Mouse (Mus musculus) embryonic facial prominence, embryonic 15.5 days (tissue): ENCODE results near the gene Notch2. TPM values are rescaled to one million over a fixed set of nuclear protein-coding genes. Genes with fewer than 3 reads are reported as not detected.

Source experiments
- ATAC-seq: fragments of 200-750 bp; cut with Nextera tagmentation; 2 replicates; pipeline ENCODE4 v1.8.0; 2017; ENCODE audit warnings: low read depth, moderate TSS enrichment; ENCODE audit not compliant: insufficient number of reproducible peaks, low FRiP score, low TSS enrichment
- H3K27ac ChIP-seq: fragments of 300-500 bp; sonication (generic); replicated peaks from 2 replicates; pipeline ENCODE4 v1.5.1; 2015; ENCODE audit warnings: mild to moderate bottlenecking, inconsistent platforms
- H3K27me3 ChIP-seq: fragments of 300-500 bp; sonication (generic); 2 replicates; pipeline ENCODE4 v1.6.1; 2015; ENCODE audit warnings: inconsistent platforms
- H3K36me3 ChIP-seq: fragments of 300-500 bp; sonication (generic); 2 replicates; pipeline ENCODE4 v1.6.1; 2015; ENCODE audit warnings: mild to moderate bottlenecking, inconsistent platforms
- H3K4me1 ChIP-seq: fragments of 300-500 bp; sonication (generic); 2 replicates; pipeline ENCODE4 v1.6.1; 2015; ENCODE audit warnings: inconsistent platforms
- H3K4me2 ChIP-seq: fragments of 300-500 bp; sonication (generic); replicated peaks from 2 replicates; pipeline ENCODE4 v1.6.1; 2015; ENCODE audit warnings: mild to moderate bottlenecking, inconsistent platforms
- H3K4me3 ChIP-seq: fragments of 300-500 bp; sonication (generic); replicated peaks from 2 replicates; pipeline ENCODE4 v1.5.1; 2015; ENCODE audit warnings: mild to moderate bottlenecking, inconsistent platforms
- H3K9ac ChIP-seq: fragments of 300-500 bp; sonication (generic); 2 replicates; pipeline ENCODE4 v1.6.1; 2015; ENCODE audit warnings: inconsistent platforms
- H3K9me3 ChIP-seq: fragments of 300-500 bp; sonication (generic); replicated peaks from 2 replicates; pipeline ENCODE4 v1.6.1; 2016; ENCODE audit warnings: inconsistent platforms
- WGBS: fragments of 180-500 bp; shearing (Covaris S2); methylation state at CpG from one replicate; pipeline ENCODE4 v1.1.7; 2015; 5-methylcytosine and 5-hydroxymethylcytosine counted together
- polyA plus RNA-seq: library from polyadenylated mRNA; unstranded; fragments of >200 nt; fragmentation: Nextera tagmentation; extraction: Ambion mirVana; gene quantifications from 2 replicates; pipeline ENCODE4 v1.2.1, GENCODE M21; 2015

The Notch2 gene
- polyA plus RNA-seq, 1 experiment from 2014 or later, result 31.8 TPM

DNA sequence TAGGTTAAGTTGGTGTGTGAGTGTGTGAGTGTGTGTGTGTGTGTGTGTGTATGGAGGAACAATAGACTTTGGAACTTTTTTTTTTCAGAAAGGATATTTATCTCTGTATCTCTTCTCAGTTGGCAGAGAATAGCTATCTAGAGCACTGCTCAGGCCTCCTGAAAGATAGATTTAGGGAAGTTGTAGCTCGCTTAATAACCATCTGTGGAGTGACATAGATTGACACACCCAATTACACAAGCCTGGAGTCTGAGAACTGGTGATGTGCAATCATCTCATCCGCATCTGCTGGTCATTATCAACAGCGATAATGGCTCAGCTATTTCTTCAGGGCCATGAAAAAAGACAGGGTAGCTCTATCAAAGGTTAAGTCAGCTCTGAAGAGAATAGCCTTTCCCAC lies 18.9 kb downstream of the Notch2 start:
- H3K4me3 ChIP-seq, result no peak overlapping the region
- no peaks in the 10 kb centered on the region for H3K9me3 ChIP-seq
- no peak for ATAC-seq
- no peak overlapping the region for H3K4me2 ChIP-seq
- no peak overlapping the region for H3K9ac ChIP-seq
- WGBS, result 41% methylated on average over 3 of the region's 3 CpGs
- H3K36me3 ChIP-seq, result no peaks in the 10 kb centered on the region
- no peak overlapping the region for H3K27ac ChIP-seq
- peaks cover 74% of the 10 kb centered on the region for H3K4me1 ChIP-seq
- H3K27me3 ChIP-seq, result no peaks in the 10 kb centered on the region

DNA sequence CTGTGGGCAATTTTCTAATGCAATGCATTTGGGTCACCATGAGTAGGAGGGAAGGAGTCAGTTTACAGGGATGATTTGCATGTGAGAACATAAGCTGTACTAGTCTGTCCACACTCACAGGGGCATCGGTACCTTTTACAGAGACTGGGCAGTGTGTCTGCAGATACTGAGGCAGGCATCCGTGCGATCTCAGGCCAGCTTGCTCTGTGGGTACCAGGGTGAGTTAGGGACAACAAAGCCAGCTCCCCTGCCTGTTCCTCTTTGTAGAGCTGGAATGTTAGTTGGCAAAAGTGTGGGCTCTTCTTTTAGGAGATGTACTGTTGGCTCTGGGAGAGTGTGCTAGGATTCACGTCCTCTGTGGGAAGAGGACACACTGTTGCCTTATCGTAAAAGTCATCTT lies 19.6 kb downstream of the Notch2 start:
- Histone ChIP-seq H3K4me3 (no peak overlapping the region), H3K4me2 (no peak overlapping the region), H3K4me1 (peaks cover 82% of the 10 kb centered on the region), H3K36me3 (no peaks in the 10 kb centered on the region), H3K9me3 (no peaks in the 10 kb centered on the region), H3K27me3 (no peaks in the 10 kb centered on the region), H3K9ac (no peak overlapping the region), H3K27ac (0 out of 2 replicates have a peak overlapping the region, but pooled peaks have one; percentile 3)
- ATAC-seq, result no peak
- 50% methylated on average over 5 of the region's 5 CpGs for WGBS

DNA sequence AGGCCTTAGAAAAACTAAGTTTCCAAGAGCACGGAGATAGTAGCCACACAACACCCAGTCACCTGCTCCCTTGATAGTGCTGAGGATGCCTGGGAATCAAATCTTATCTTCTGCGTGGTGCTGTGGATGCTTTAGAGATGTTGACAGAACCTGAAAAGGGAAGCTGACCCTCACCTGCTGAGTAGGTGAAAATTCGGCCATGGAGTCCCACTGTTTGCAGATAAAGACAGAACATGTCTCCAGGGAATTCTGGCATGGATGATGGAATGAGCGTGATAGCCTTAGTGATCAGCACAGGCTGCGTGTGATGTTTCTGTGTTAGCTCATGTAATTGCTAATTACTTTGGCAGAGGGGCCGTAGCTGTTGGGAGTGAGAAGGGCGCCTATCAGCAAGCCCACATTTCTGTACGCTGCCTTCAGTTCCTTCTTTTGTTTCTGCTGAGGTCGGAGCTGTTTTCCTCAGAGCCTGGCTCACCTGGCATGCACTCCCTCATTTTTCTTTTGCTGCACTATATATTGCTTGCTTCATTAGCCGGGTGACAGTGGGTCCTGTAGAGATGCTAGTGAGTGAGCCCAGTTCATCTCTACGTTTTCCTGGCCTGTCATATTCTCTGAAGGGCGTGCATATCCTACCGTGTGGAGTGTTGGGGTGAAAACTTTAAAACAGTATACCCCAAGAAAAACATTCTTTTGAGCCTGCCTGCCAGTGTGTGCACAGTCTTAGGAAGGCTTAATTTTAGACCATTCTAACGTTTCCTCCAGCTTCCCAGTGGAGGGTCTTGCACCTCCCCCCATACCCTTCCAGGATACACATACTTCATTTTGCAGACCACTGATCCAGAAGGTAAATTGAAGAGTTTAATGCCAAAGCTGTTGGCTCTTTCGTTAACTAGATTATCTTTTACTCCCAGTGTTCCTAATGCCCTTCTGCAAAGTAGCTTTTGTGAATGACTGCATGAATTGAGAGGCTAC lies 21.6 kb downstream of the Notch2 start:
- no peak overlapping the region for H3K4me3 ChIP-seq
- no peak overlapping the region for H3K4me2 ChIP-seq
- no peaks in the 10 kb centered on the region for H3K36me3 ChIP-seq
- H3K27ac ChIP-seq, result 0 out of 2 replicates have a peak overlapping the region, but pooled peaks have one; percentile 28
- 51% methylated on average over 15 of the region's 15 CpGs for WGBS
- ATAC-seq, result no peak
- H3K4me1 ChIP-seq, result peaks cover 87% of the 10 kb centered on the region
- H3K9ac ChIP-seq, result no peak overlapping the region
- H3K27me3 ChIP-seq, result no peaks in the 10 kb centered on the region
- H3K9me3 ChIP-seq, result no peaks in the 10 kb centered on the region

DNA sequence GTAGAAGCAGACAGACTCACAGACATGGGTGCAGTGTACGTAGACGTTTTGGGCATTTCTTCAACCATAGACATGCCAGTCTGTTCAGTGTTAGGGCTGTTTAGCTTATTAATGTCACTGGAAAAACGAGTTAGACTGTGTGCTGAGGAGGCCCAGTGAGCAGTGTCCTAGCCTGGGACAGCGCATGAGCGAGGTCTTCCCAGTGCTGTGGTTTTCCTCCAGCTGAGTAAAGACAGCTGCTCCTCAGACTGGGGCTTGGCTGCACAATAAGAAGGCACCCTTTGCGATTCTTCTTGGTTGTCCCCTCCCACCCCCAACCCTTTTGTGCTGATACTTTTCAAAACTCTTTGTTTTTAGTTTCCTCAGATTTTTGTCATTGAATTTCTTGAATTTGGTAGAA lies 22.8 kb downstream of the Notch2 start:
- no peak overlapping the region for H3K4me2 ChIP-seq
- no peaks in the 10 kb centered on the region for H3K27me3 ChIP-seq
- H3K9me3 ChIP-seq, result no peaks in the 10 kb centered on the region
- no peak overlapping the region for H3K4me3 ChIP-seq
- peaks cover 80% of the 10 kb centered on the region for H3K4me1 ChIP-seq
- peak overlapping the region; percentile 44 for H3K27ac ChIP-seq
- no peak overlapping the region for H3K9ac ChIP-seq
- no peaks in the 10 kb centered on the region for H3K36me3 ChIP-seq
- 28% methylated on average over 6 of the region's 6 CpGs for WGBS
- ATAC-seq, result peak; percentile 43; the same call in 1 of the 2 replicates

DNA sequence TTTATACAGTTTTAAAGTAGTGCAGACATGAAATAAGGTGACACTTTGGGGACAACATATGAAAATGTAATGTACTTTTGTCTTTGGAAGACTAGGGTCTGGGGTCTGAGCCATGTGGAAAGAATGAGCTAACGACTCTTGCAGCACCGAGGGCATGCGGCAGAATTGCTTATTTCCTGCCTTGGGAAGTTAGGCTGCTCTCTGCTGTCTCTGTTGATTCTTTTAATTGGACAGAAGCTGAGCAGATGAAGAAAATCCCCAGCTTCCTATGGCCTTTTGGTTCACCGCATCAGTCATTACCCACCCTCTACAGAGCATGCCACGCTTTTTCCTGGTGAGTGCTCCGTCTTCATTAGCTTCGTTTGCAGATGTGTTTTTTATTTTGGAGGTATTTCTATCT lies 23.8 kb downstream of the Notch2 start:
- Histone ChIP-seq H3K4me2 (no peak overlapping the region), H3K27ac (0 out of 2 replicates have a peak overlapping the region, but pooled peaks have one; percentile 39), H3K9ac (no peak overlapping the region), H3K9me3 (no peaks in the 10 kb centered on the region), H3K27me3 (no peaks in the 10 kb centered on the region), H3K36me3 (no peaks in the 10 kb centered on the region), H3K4me1 (peaks cover 79% of the 10 kb centered on the region), H3K4me3 (no peak overlapping the region)
- WGBS, result 36% methylated on average over 7 of the region's 7 CpGs
- ATAC-seq, result no peak

DNA sequence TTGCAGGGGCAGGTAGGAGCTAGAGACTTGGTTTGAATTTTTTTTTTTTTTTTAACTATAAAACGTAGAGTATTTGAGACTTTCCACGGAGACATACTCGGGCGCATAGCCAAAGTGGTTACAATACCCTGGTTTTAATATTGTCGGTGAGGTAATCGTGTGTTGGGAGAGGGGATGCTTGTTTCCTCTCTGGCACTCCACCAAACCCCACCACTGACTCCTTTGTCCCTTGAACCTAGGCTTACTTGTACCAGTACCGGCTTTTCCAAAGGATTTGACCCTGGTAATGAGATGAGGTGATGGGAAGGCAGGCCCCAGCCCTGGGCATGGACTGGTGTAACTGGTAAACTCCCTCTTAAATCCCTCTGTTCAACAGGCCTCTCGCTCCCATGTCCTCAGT lies 25.3 kb downstream of the Notch2 start:
- WGBS, result 40% methylated on average over 8 of the region's 8 CpGs
- Histone ChIP-seq H3K36me3 (no peaks in the 10 kb centered on the region), H3K9ac (no peak overlapping the region), H3K27me3 (no peaks in the 10 kb centered on the region), H3K9me3 (no peaks in the 10 kb centered on the region), H3K4me2 (no peak overlapping the region), H3K4me1 (peaks cover 82% of the 10 kb centered on the region), H3K4me3 (no peak overlapping the region), H3K27ac (peak overlapping the region; percentile 35; the same call in 1 of the 2 replicates)
- no peak for ATAC-seq

DNA sequence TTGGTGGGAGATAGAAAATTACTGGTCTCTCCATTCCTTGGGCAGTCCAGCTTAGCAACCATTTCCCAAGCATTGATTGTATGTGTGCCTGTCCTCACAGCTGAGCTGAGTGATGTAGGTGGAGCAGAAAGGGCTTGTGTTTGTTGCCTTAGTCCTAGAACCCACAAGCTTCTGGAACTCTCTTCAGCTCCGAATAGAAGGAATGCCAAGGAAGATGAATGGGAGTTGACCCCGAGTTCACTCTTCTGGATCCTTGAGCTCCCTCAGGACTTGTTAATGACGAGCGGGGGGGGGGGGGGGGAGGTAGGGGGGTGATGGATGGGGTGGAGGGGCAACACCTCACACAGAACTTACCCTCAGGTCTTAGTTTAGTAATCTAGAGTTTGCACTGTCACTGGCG lies 25.9 kb downstream of the Notch2 start:
- 0 out of 2 replicates have a peak overlapping the region, but pooled peaks have one; percentile 60 for H3K27ac ChIP-seq
- peaks cover 82% of the 10 kb centered on the region for H3K4me1 ChIP-seq
- no peaks in the 10 kb centered on the region for H3K9me3 ChIP-seq
- no peaks in the 10 kb centered on the region for H3K27me3 ChIP-seq
- WGBS, result 79% methylated on average over 3 of the region's 5 CpGs
- H3K4me3 ChIP-seq, result no peak overlapping the region
- no peak for ATAC-seq
- no peak overlapping the region for H3K9ac ChIP-seq
- no peak overlapping the region for H3K4me2 ChIP-seq
- no peaks in the 10 kb centered on the region for H3K36me3 ChIP-seq

DNA sequence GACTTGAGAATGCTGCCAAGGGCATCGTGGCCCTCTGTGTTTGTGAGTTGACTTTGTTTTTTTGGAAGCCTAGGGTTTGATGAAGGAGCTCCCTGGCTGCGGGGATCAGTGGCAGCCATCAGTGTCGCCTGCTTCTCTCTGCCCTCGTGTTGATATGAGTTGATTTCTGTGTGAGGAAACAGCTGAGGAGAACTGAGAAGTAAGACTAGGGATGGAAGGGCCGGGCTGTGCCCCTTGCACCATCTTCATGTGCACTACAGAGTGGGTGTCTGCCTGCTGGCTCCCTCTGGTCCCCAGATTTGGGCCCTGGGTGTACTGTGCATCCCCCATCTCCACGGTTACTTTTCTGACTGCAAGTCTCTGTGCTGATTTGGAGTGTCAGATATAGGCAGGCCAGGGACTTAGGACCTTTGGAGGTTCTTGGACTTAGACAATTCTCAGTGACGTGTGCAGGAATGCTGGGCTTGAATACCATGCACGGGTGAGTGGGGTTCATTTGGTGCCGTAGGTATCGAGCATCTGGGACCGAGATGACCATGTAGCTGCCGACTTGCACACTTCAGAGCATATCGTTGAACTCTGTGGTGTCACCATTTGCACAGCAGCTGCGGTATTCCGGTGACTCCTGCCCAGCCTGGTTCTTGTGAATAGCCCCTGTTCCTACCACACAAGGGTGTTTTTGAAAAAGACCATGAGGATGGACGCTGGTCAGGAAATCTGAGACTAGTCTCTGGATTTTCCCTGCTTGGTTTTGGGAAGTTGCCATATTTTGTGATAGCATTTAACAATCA lies 26.5 kb downstream of the Notch2 start:
- 73% methylated on average over 16 of the region's 16 CpGs for WGBS
- H3K4me1 ChIP-seq, result peaks cover 82% of the 10 kb centered on the region
- no peak overlapping the region for H3K4me2 ChIP-seq
- no peaks in the 10 kb centered on the region for H3K36me3 ChIP-seq
- H3K27me3 ChIP-seq, result no peaks in the 10 kb centered on the region
- no peak for ATAC-seq
- peak overlapping the region; percentile 60 for H3K27ac ChIP-seq
- no peak overlapping the region for H3K9ac ChIP-seq
- H3K4me3 ChIP-seq, result no peak overlapping the region
- no peaks in the 10 kb centered on the region for H3K9me3 ChIP-seq

DNA sequence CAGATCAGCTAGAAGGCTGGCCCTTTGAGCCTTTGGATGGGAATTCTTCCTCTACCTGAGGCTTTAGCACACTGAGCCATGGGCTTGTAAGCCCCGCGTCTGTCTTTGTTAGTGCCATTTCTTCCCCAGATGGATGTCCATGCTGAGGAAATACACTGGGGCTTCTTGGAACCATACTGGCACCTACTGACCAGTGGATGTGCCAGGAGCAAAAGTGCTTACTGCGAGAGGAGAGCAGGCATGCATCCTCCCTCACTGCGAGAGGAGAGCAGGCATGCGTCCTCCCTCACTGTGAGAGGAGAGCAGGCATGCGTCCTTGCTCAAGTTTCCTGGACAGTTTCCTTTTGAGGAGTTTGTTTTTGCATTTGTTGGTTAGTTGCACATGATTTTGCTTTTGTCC lies 27.5 kb downstream of the Notch2 start:
- WGBS, result 86% methylated on average over 6 of the region's 6 CpGs
- no peak overlapping the region for H3K4me3 ChIP-seq
- H3K27ac ChIP-seq, result no peak overlapping the region
- H3K27me3 ChIP-seq, result no peaks in the 10 kb centered on the region
- H3K9me3 ChIP-seq, result no peaks in the 10 kb centered on the region
- H3K4me1 ChIP-seq, result peaks cover 77% of the 10 kb centered on the region
- no peak overlapping the region for H3K4me2 ChIP-seq
- no peaks in the 10 kb centered on the region for H3K36me3 ChIP-seq
- ATAC-seq, result no peak
- no peak overlapping the region for H3K9ac ChIP-seq

DNA sequence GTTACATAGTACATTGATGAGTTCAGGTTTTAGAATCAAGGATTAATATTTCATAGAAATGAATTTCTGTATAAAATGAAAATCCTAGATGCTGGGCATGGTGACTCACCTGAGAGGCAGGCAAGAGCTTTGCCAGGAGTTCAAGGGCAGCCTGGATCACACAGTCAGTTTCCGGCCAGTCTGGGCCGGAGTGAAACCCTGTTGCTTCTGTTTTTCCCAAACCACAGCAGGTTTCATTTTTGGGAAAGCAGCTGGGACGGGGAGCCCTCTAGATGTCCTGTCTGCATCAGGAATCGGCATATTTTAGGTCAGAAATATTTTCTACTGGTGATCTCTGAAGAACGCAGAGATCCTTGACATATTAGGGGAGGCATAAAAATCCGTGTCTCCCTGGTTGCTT lies 29.0 kb downstream of the Notch2 start:
- ATAC-seq, result no peak
- H3K27ac ChIP-seq, result peak overlapping the region; percentile 78
- H3K9ac ChIP-seq, result no peak overlapping the region
- H3K4me3 ChIP-seq, result peak overlapping the region; percentile 8; the same call in 1 of the 2 replicates
- no peaks in the 10 kb centered on the region for H3K9me3 ChIP-seq
- H3K4me1 ChIP-seq, result peaks cover 77% of the 10 kb centered on the region
- no peaks in the 10 kb centered on the region for H3K27me3 ChIP-seq
- H3K4me2 ChIP-seq, result peak overlapping the region; percentile 34
- 24% methylated on average over 6 of the region's 6 CpGs for WGBS
- H3K36me3 ChIP-seq, result no peaks in the 10 kb centered on the region

DNA sequence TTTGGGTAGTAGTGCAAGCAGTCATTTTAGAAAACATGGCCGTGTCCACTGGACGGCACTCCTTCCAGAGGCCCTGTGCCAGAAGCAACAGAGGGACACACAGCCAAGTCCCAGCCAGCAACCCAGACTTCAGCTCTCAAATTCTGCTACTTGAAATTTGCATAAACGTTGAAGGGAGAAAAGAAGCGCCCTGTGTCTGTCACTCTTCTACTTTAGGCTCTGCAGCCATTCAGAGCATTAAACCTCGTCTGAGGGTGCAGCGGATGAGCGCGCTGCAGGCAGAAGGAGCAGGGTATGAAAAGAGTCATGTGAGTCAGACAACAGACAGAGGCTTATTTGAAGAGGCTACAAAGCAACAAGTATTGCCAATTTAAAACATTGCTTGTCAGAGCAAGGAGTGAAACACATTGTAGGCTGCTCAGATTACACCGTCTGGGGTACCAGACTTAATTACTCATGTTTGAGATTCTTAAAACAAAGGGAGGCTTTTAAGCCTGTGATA lies 29.7 kb downstream of the Notch2 start:
- H3K4me1 ChIP-seq, result peaks cover 73% of the 10 kb centered on the region

More for the DNA sequence above, 29.7 kb downstream of the Notch2 start:
- 6% methylated on average over 9 of the region's 9 CpGs for WGBS
- H3K27me3 ChIP-seq, result no peaks in the 10 kb centered on the region
- no peaks in the 10 kb centered on the region for H3K36me3 ChIP-seq
- peak overlapping the region; percentile 8; the same call in 1 of the 2 replicates for H3K4me3 ChIP-seq
- H3K9ac ChIP-seq, result no peak overlapping the region
- peak overlapping the region; percentile 34 for H3K4me2 ChIP-seq
- H3K27ac ChIP-seq, result peak overlapping the region; percentile 78
- H3K9me3 ChIP-seq, result no peaks in the 10 kb centered on the region
- peak; percentile 22; the same call in 1 of the 2 replicates for ATAC-seq
